Mouse (Mus musculus): ENCODE measurements around the gene Olfr311.

Gene Olfr311

DNA sequence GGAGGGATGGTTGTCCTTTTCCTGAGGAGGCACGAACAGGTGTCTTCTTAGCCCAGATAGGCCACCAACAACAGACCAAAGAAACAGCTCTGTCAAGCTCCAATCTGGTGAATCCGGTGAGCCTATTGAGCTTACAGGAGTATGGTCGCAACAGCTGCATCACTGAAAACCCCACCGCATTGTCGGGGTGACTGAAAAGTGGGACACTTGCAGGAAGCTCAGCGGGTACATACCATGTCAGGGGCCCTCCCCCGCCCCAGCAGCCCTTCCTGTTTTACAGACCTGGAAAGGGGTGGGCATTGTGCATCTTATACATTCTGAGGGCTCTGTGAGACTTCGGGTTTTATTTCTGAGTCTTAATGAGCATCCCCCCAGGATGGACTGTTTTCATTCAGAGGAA lies 44.7 kb downstream of the Olfr311 start:
- DNase-seq (ENCODE audit: low read depth): no peak

DNA sequence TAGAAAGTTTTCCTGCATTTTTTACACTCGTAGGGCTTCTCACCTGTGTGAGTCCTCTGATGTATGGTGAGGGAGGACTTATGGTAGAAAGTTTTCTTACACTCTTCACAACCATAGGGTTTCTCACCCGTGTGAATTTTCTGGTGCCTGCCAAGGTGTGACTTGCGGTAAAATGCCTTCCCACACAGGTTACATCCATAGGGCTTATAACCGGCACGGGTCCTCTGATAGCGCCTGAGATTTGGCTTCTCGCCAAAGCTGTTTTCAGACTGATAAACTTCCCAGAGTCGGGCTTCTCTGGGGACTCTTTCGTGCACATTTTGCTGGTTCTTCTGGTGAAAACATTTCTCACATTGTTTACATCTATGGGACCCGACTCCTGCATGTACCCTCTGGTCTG lies 51.5 kb downstream of the Olfr311 start:
- DNase-seq (ENCODE audit: low read depth): no peak

All from 416B (cell line).